In genomic region chr16:90709711-90710289, GRCm38 (mm10) we compare ENCODE assay signal across 8 mouse cellular contexts. TPM values are rescaled to one million over a fixed set of nuclear protein-coding genes. Genes with fewer than 3 reads are reported as not detected.
DNase-seq lines count a peak whose midpoint lies in the region; ATAC-seq lines count a peak whose summit lies in the region.

No protein-coding gene starts in this region.

- H3K4me1 ChIP-seq in heart, embryonic 10.5 days: peaks cover 58% of the 10 kb centered on the region
- peaks cover 19% of the 10 kb centered on the region for H3K4me1 ChIP-seq in lung, embryonic 16.5 days (replicated peaks; ENCODE audit: control insufficient read depth, insufficient read depth, low read length)

- H3K27ac ChIP-seq in heart, embryonic 10.5 days: peak overlapping the region; percentile 63; the same call in 1 of the 2 replicates
- peak overlapping the region; percentile 41 for H3K27ac ChIP-seq in lung, embryonic 16.5 days (ENCODE audit: low read length)

- peak overlapping the region; percentile 23; the same call in 1 of the 2 replicates for H3K4me3 ChIP-seq in heart, embryonic 10.5 days
- 0 out of 2 replicates have a peak overlapping the region, but pooled peaks have one; percentile 14 for H3K4me3 ChIP-seq in lung, embryonic 16.5 days (ENCODE audit: low read length)

- H3K36me3 ChIP-seq in heart, embryonic 10.5 days: no peaks in the 10 kb centered on the region
- no peaks in the 10 kb centered on the region for H3K36me3 ChIP-seq in lung, embryonic 16.5 days (ENCODE audit: control insufficient read depth, insufficient read depth, low read length)

- intact Hi-C loops in gastrocnemius, postnatal 36 days (cut with DNase I): loop anchor here (5.0 kb wide), 2 partner anchors 77 to 387 kb away; no protein-coding TSS in a partner anchor

- peak; percentile 40 for DNase-seq in gastrocnemius, postnatal 10 days
- DNase-seq in gastrocnemius, postnatal 36 days: no peak
- peak; percentile 59 to 79 for DNase-seq in cerebellum, postnatal 4 days (ENCODE audit: low spot score in 2 of 2)
- DNase-seq in heart, embryonic 10.5 days (ENCODE audit: low spot score): no peak
- DNase-seq in kidney, postnatal 14 days: peak; percentile 50
- peak; percentile 83 to 89 for DNase-seq in right cerebral cortex, adult 2 months (ENCODE audit: low spot score in 2 of 2)

- 41% methylated on average over 17 of the region's 17 CpGs for WGBS in heart, embryonic 10.5 days
- WGBS in lung, embryonic 16.5 days: 24% methylated on average over 17 of the region's 17 CpGs

- H3K4me2 ChIP-seq in lung, embryonic 16.5 days (ENCODE audit: low read depth, low read length): peak overlapping the region; percentile 47

- 0 out of 2 replicates have a peak, but pooled peaks cover 6% of the 10 kb centered on the region for H3K27me3 ChIP-seq in heart, embryonic 10.5 days (ENCODE audit: insufficient read depth, poor library complexity, severe bottlenecking)
- no peaks in the 10 kb centered on the region for H3K27me3 ChIP-seq in lung, embryonic 16.5 days (ENCODE audit: control insufficient read depth, insufficient read depth, low read depth, low read length)

- H3K9ac ChIP-seq in lung, embryonic 16.5 days (ENCODE audit: low read length): peak overlapping the region; percentile 44

- ATAC-seq in lung, embryonic 16.5 days (ENCODE audit: low read depth): peak; percentile 9; the same call in 1 of the 2 replicates
- ATAC-seq in inflammation-experienced regulatory T-cells, adult 6 months: no peak

- H3K9me3 ChIP-seq in heart, embryonic 10.5 days: no peaks in the 10 kb centered on the region
- no peaks in the 10 kb centered on the region for H3K9me3 ChIP-seq in lung, embryonic 16.5 days (ENCODE audit: control insufficient read depth, low read length)

RNA-seq across cellular contexts. Expression of gene Mis18a, which starts 17.4 kb away (rescaled TPM):
- total RNA-seq in gastrocnemius, postnatal 10 days (2021): 1 to 10 TPM; 3.4 to 4.8 TPM
- total RNA-seq in gastrocnemius, postnatal 36 days (2021): 1 to 10 TPM; 1.0 to 1.2 TPM
- polyA plus RNA-seq in heart, embryonic 10.5 days (2016; fragmentation: Nextera tagmentation; extraction: Ambion mirVana): 44.7 and 64.0 TPM in 2 replicates
- polyA plus RNA-seq in lung, embryonic 16.5 days (2015; fragmentation: Nextera tagmentation; extraction: Ambion mirVana): 72.2 and 82.1 TPM in 2 replicates
- 10 to 100 TPM; 50.4 to 81.3 (median 50.9) TPM for polyA plus RNA-seq in inflammation-experienced regulatory T-cells, adult 6 months (2017; shearing (Covaris generic))

RNA-seq across cellular contexts. Expression of gene Mrap, which starts 28.2 kb away (rescaled TPM):
- 1 to 10 TPM in 1 of 2 experiments, under 1 TPM in 1; 0.97 to 2.8 TPM for total RNA-seq in gastrocnemius, postnatal 10 days (2021)
- 1 to 10 TPM in 1 of 2 experiments, under 1 TPM in 1; 0.43 to 1.5 TPM for total RNA-seq in gastrocnemius, postnatal 36 days (2021)
- 26.7 and 37.5 TPM in 2 replicates for polyA plus RNA-seq in heart, embryonic 10.5 days (2016; fragmentation: Nextera tagmentation; extraction: Ambion mirVana)
- polyA plus RNA-seq in lung, embryonic 16.5 days (2015; fragmentation: Nextera tagmentation; extraction: Ambion mirVana): 4.6 and 5.1 TPM in 2 replicates
- polyA plus RNA-seq in inflammation-experienced regulatory T-cells, adult 6 months (2017; shearing (Covaris generic)): not detected

Comparison
In these comparisons a context has a peak if more than half of its experiments do, and no peak if none do; other contexts are left out.
1. DNase-seq: peak in gastrocnemius, postnatal 10 days (single experiment), cerebellum, postnatal 4 days (2 of 2), kidney, postnatal 14 days (single experiment) and right cerebral cortex, adult 2 months (2 of 2); none in gastrocnemius, postnatal 36 days (0 of 2) and heart, embryonic 10.5 days (single experiment).